Mouse (Mus musculus): ENCODE measurements around the gene Acaa1a. TPM values are rescaled to one million over a fixed set of nuclear protein-coding genes. Genes with fewer than 3 reads are reported as not detected.

The Acaa1a gene
- polyA plus RNA-seq (2021) = 99.2 TPM

GRCm38 (mm10) chr9:119339558-119340211 lies at the start of gene Acaa1a:
TSS of gene Acaa1a (plus strand) at chr9:119339676.
- in situ Hi-C loops (cut with MboI; ENCODE audit: low pct_unique_long_range_greater_than_20kb) = no loop called here
- H3K27me3 ChIP-seq = no peaks in the 10 kb centered on the region
- DNase-seq (ENCODE audit: low read depth, low spot score) (no peak), ATAC-seq (peak; percentile 36)
- CTCF ChIA-PET = interaction anchor here (0.7 to 2.2 kb wide), 4 partner anchors 13 to 91 kb away, joined by 3 to 5 read pairs (median 3); partner anchors contain the start of gene Oxsr1
- POLR2A ChIA-PET = interaction anchor here (0.5 to 1.5 kb wide), 3 partner anchors 11 to 17 kb away, joined by 3 to 5 read pairs (median 4); no protein-coding TSS in a partner anchor
- no peak for TF ChIP-seq CTCF (IDR thresholded peaks at IDR 0.05)

- DNase-seq (ENCODE audit: low read depth, low spot score) = no peak
- CTCF ChIA-PET = no interaction called here
- no peaks in the 10 kb centered on the region for H3K27me3 ChIP-seq
- POLR2A ChIA-PET = interaction anchor here (0.7 kb wide), 1 partner anchor 13 kb away, joined by 3 read pairs; no protein-coding TSS in a partner anchor
- in situ Hi-C loops (cut with MboI; ENCODE audit: low pct_unique_long_range_greater_than_20kb) = no loop called here
- TF ChIP-seq CTCF (IDR thresholded peaks at IDR 0.05) = no peak
- ATAC-seq = no peak
Observed at GRCm38 (mm10) chr9:119290791-119291190, 48.7 kb upstream of the Acaa1a start.

DNA sequence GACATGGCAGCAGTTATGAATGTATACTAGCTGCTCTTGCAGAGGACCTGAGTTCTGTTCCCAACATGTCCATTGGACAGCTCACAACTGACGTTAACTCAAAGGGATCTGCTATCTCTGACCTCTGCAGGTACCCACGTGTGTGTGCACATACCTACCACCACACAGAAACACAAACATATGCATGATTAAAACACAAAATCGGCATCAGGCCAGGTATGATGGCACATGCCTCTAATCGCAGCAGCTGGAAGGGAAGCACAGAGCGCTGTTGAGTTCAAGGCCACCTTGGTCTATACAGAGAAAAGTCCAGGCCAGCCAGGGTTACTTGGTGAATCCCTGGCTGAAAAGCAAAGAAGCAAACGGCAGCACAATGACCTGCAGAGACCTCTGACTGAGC lies 41.8 kb upstream of the Acaa1a start:
- POLR2A ChIA-PET = no interaction called here
- in situ Hi-C loops (cut with MboI; ENCODE audit: low pct_unique_long_range_greater_than_20kb) = no loop called here
- CTCF ChIA-PET = interaction anchor here (0.8 kb wide), 1 partner anchor 9 kb away, joined by 3 read pairs; no protein-coding TSS in a partner anchor
- TF ChIP-seq CTCF (IDR thresholded peaks at IDR 0.05) = no peak
- DNase-seq (ENCODE audit: low read depth, low spot score) (no peak), ATAC-seq (no peak)
- no peaks in the 10 kb centered on the region for H3K27me3 ChIP-seq

- ATAC-seq = no peak
- in situ Hi-C loops (cut with MboI; ENCODE audit: low pct_unique_long_range_greater_than_20kb) = no loop called here
- TF ChIP-seq CTCF (IDR thresholded peaks at IDR 0.05) = no peak
- no peaks in the 10 kb centered on the region for H3K27me3 ChIP-seq
- CTCF ChIA-PET = no interaction called here
- DNase-seq (ENCODE audit: low read depth, low spot score) = no peak
- POLR2A ChIA-PET = no interaction called here
Observed at GRCm38 (mm10) chr9:119298563-119298962, 40.9 kb upstream of the Acaa1a start.

- ATAC-seq (no peak), DNase-seq (ENCODE audit: low read depth, low spot score) (no peak)
- in situ Hi-C loops (cut with MboI; ENCODE audit: low pct_unique_long_range_greater_than_20kb) = no loop called here
- no peaks in the 10 kb centered on the region for H3K27me3 ChIP-seq
- CTCF ChIA-PET = no interaction called here
- no peak for TF ChIP-seq CTCF (IDR thresholded peaks at IDR 0.05)
- POLR2A ChIA-PET = no interaction called here
Observed at GRCm38 (mm10) chr9:119305863-119306262, 33.6 kb upstream of the Acaa1a start.

GRCm38 (mm10) chr9:119309067-119309466 lies 30.4 kb upstream of the Acaa1a start:
- no peaks in the 10 kb centered on the region for H3K27me3 ChIP-seq
- in situ Hi-C loops (cut with MboI; ENCODE audit: low pct_unique_long_range_greater_than_20kb) = no loop called here
- no peak for DNase-seq (ENCODE audit: low read depth, low spot score)
- POLR2A ChIA-PET = no interaction called here
- TF ChIP-seq CTCF (IDR thresholded peaks at IDR 0.05) = no peak
- ATAC-seq = no peak
- CTCF ChIA-PET = no interaction called here

- no peak for TF ChIP-seq CTCF (IDR thresholded peaks at IDR 0.05)
- CTCF ChIA-PET = no interaction called here
- ATAC-seq = no peak
- no peaks in the 10 kb centered on the region for H3K27me3 ChIP-seq
- in situ Hi-C loops (cut with MboI; ENCODE audit: low pct_unique_long_range_greater_than_20kb) = no loop called here
- POLR2A ChIA-PET = no interaction called here
- no peak for DNase-seq (ENCODE audit: low read depth, low spot score)
Observed at GRCm38 (mm10) chr9:119313096-119313495, 26.4 kb upstream of the Acaa1a start.

GRCm38 (mm10) chr9:119318891-119319290 lies 20.6 kb upstream of the Acaa1a start:
- TF ChIP-seq CTCF (IDR thresholded peaks at IDR 0.05) = no peak
- in situ Hi-C loops (cut with MboI; ENCODE audit: low pct_unique_long_range_greater_than_20kb) = no loop called here
- H3K27me3 ChIP-seq = no peaks in the 10 kb centered on the region
- ATAC-seq = no peak
- no peak for DNase-seq (ENCODE audit: low read depth, low spot score)
- CTCF ChIA-PET = no interaction called here
- POLR2A ChIA-PET = no interaction called here

DNA sequence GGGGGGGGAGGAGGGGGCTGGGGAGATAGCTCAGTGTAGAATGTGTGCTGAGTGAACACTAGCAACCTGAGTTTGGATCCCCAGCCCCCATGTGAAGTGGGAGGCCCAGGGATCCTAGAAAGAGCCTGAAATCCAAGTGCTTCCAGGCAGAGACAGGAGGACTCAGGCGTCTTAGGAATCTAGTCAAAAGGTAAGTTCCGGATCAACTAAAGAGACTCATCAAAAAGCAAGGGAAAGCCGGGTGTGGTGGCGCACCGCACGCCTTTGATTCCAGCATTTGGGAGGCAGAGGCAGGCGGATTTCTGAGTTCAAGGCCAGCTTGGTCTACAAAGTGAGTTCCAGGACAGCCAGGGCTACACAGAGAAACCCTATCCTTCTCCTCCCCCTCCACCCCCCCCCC lies 19.0 kb upstream of the Acaa1a start:
- ChIA-PET POLR2A (no interaction called here), CTCF (no interaction called here)
- H3K27me3 ChIP-seq = no peaks in the 10 kb centered on the region
- DNase-seq (ENCODE audit: low read depth, low spot score) (no peak), ATAC-seq (no peak)
- in situ Hi-C loops (cut with MboI; ENCODE audit: low pct_unique_long_range_greater_than_20kb) = no loop called here
- TF ChIP-seq CTCF (IDR thresholded peaks at IDR 0.05) = no peak

GRCm38 (mm10) chr9:119320946-119321345 lies 18.5 kb upstream of the Acaa1a start:
- TF ChIP-seq CTCF (IDR thresholded peaks at IDR 0.05) = no peak
- H3K27me3 ChIP-seq = no peaks in the 10 kb centered on the region
- POLR2A ChIA-PET = no interaction called here
- in situ Hi-C loops (cut with MboI; ENCODE audit: low pct_unique_long_range_greater_than_20kb) = no loop called here
- no peak for ATAC-seq
- CTCF ChIA-PET = interaction anchor here (2.6 kb wide), 1 partner anchor 30 kb away, joined by 10 read pairs; no protein-coding TSS in a partner anchor
- no peak for DNase-seq (ENCODE audit: low read depth, low spot score)

DNA sequence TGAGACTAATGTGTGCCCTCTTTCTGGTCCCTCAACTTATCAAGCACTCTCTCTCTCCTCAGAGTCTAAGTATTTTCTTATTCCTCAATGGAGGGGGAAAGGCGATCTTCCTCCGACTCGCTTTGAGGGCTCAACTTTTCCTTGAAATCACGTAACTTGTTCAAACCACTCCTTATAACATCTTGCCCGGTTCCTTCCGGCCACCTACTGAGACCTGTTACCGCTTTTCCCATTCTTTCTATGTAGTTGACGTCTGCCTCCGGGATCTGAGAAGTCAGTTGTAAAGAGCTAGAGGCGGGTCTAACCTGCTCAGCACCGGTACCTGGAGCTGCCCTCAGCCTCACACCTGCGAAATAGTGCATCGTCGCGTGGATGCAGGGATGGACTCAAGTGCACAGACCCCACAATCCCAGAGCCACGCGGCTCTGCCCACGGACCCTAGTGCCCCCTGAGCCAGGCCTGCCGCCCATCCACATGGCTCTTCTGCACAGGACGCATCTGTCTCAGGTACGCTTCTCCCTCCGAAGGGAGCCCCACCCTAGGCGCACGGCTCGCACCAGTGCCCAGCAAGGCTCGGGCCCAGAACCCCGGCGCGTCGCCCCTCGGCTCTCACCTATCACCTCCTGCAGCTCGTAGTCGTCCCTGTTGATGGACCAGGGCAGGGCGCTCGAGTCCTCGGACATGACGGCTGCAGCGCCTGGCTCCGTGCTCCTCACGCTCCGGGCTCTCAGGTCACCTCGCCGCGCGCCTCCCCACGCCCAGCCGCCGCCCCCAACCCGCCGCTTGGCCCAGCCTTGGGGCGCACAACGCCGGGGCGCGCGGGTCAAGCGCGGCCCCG lies 17.9 kb upstream of the Acaa1a start:
- no peak for TF ChIP-seq CTCF (IDR thresholded peaks at IDR 0.05)
- peak; percentile 27 for ATAC-seq
- no peak for DNase-seq (ENCODE audit: low read depth, low spot score)

More for the DNA sequence above, 17.9 kb upstream of the Acaa1a start:
- ChIA-PET CTCF (interaction anchor here (2.1 to 2.6 kb wide), 2 partner anchors 30 to 70 kb away, joined by 4 to 10 read pairs; no protein-coding TSS in a partner anchor), POLR2A (interaction anchor here (0.9 kb wide), 1 partner anchor 12 kb away, joined by 5 read pairs; no protein-coding TSS in a partner anchor)
- in situ Hi-C loops (cut with MboI; ENCODE audit: low pct_unique_long_range_greater_than_20kb) = no loop called here
- H3K27me3 ChIP-seq = no peaks in the 10 kb centered on the region
